Mouse (Mus musculus): ENCODE measurements around the gene Xrcc6.
"Not testable (repeated sequence)": the region's sequence is repeated elsewhere in the genome, so short reads cannot be mapped to it uniquely, and the experiment has no call there.

- TF ChIP-seq CTCF (IDR thresholded peaks at IDR 0.05; ENCODE audit: borderline replicate concordance, insufficient read depth, low read length); POLR2A (IDR thresholded peaks at IDR 0.05; ENCODE audit: low read depth, low read length): not testable (repeated sequence)
These were observed 12.5 kb upstream of the Xrcc6 start for GRCm38 (mm10) chr15:81975156-81975555.

Data from embryonic fibroblast, embryonic 13.5 days (primary cell).